Mouse (Mus musculus): Measurements from ENCODE around the gene Rbbp4.

DNA sequence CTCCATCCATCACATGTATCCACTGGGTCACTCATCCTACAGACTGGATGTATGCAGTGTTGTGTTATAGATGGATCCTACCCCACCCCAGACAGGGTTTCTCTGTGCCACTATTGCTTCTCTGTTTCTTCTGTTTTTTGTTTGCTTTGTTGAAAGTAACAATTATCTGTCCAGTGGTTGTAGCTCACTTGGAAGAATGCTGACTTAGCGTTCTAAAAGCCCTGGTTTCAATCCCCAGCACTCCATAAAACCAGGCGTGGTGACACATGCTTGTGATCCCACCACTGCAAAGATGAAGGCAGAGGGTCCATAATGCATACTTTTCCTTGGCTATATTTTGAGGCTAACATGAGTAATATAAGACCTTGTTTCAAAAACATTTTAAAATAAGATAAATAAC, 7.5 kb upstream of the Rbbp4 start:
- TF ChIP-seq POLR2A (IDR thresholded peaks at IDR 0.05; ENCODE audit: borderline replicate concordance, extremely low read depth, low read depth, low read length) (no peak), CTCF (IDR thresholded peaks at IDR 0.05; ENCODE audit: insufficient read depth, low read length) (no peak)

Measured in lung, adult 2 months (tissue).